Mouse (Mus musculus) cerebellum, postnatal 14 days (tissue): Measurements from ENCODE around the gene Dmpk.

ENCODE experiments used
- DNase-seq, 2 experiments: peaks; one replicate each; pipeline ENCODE4 v3.0.0; 2021; ENCODE audit warnings: mixed read lengths in 2 of 2

Gene Dmpk

DNA sequence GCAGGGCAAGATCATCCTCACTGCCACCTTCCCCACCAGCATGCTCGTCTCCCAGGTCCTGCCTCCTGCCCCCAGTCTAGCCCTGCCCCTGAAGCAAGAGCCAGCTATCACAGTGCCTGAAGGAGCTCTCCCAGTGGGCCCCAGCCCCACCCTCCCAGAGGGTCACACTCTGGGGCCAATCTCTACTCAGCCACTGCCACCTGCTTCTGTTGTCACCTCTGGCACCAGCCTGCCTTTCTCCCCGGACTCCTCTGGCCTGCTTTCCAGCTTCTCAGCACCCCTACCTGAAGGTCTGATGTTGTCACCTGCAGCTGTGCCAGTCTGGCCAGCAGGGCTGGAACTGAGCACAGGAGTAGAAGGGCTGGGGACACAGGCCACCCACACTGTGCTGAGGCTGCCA is 13.6 kb downstream of the Dmpk start:
- no peak for DNase-seq

DNA sequence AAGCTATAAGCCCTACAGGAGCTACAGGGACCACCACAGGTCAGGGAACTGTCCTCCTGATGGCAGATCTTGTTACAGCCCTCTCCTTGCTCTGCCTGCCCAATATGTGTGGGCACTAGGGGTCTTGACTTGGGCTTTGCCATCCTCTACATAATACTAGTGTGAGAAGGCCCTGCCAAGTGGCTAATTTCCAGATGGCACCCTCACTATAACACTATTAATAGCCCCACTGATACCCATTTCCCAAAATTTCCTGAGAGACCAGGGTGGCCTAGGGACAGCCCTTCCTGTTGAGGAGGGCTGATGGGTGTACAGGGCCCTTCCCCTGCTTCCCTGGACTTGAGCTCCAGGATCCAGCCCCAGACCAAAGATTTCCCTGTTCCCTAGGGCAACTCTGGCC is 14.2 kb downstream of the Dmpk start:
- peak in 1 of 2 experiments; percentile 59 for DNase-seq

DNA sequence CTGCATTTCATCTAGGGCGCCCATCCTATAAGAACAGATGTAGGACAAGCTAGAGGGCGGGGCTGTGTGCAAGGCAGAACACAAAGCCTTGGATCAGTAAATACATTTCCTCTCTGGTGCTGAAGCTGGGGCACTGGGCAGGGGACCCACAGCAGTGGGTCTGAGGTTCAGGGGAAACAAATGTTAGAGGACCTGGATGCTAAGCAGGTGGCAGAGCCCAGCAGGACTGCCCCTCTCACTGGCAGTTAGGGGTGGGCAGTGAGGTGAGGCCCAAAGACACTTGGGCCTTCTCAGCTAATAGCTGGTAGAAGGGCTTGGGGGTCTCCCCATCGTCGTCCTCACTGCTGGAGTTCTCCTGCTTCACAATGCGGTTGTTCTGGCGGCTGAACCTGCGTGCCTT is 15.2 kb downstream of the Dmpk start:
- DNase-seq: no peak

DNA sequence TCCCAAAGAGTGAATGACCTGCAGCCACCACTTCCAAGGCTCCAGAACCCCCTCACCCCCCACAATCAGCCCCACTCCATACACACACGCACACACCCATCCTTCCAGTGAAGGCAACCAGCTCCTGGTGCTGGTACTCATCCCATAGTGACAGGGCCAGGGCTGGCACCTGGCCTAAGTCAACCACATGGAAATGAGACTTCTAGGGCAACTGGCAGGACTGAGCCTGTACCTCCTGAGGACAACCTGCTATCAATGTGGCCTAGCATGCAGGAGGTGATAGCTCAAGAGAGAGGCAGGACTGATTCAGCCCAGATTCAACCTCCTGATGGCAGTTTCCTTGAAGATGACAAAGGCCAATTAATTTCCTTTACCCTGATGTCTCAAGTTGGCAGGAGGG is 16.6 kb downstream of the Dmpk start:
- DNase-seq: no peak

DNA sequence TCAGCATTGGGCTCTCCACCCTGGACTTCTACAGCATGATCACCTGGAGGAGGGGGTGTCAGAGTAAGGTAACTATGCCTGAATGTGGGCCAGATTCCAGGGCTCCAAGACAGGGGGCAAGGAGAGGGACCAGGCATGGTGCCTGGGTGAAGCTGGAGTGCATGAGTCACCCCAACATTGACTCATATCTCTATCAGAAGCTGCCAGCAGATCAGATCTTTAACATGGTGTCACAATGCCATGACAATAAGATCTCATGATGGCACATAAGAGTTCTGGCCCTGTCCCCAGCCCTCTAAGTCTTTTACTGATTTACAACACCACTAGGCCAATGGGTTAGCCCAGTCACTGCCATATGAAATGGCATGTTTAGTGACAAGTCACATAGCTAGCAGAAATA is 20.1 kb downstream of the Dmpk start:
- no peak for DNase-seq

DNA sequence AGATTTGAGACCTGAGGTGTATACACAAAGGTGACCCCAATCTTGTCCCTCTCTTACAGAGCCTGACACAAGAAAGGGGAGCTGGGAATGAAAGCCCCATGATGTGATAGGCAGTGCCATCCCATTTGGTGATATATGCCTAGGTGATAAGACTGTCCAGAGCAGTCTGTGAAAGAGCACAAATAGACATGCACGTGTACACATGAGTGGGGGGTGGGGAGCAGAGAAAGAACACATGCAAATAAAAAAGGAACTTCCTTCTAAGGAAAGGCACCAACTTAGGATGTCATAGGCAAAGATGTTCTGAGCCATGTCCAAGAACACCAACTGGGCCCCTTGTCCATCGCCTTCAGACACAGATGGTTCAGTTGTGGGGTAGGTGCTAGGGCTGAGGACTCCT is 20.8 kb downstream of the Dmpk start:
- no peak for DNase-seq

DNA sequence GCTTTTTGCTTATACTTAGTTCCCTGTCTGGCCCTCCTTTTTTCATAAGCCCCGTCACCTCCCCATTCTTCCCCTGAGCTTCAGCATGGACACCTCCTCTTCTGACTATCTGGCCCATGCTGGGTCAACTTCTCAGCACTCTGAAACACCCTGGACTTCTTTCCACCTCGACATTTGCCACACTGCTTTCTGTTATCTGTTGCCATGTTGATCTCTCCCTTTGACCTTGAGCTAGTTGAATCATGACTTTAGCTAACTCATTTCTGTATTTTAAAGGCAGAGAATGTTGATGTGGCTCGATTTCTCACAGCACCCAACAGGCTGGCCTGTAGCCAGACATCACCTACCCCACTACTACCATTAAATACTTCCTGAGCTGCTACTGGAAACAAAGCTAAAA is 23.8 kb downstream of the Dmpk start:
- no peak for DNase-seq

DNA sequence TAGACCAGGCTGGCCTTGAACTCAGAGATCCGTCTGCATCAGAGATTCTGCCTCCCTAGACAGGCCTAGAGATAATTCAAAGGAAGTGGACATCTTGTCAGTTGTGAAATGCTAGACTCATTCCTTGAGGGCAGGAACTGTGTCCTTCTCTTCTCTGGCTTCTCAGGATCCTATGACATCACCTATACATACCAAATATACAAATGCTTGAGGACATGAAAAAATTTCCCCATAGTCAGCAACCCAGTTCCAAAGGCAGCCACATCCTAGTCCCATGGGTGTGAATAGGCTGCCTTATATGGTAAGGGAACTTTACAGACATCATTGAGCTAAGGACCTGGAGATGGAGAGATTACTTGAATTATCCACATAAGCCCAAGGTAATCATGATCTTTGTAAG is 25.9 kb downstream of the Dmpk start:
- DNase-seq: no peak

DNA sequence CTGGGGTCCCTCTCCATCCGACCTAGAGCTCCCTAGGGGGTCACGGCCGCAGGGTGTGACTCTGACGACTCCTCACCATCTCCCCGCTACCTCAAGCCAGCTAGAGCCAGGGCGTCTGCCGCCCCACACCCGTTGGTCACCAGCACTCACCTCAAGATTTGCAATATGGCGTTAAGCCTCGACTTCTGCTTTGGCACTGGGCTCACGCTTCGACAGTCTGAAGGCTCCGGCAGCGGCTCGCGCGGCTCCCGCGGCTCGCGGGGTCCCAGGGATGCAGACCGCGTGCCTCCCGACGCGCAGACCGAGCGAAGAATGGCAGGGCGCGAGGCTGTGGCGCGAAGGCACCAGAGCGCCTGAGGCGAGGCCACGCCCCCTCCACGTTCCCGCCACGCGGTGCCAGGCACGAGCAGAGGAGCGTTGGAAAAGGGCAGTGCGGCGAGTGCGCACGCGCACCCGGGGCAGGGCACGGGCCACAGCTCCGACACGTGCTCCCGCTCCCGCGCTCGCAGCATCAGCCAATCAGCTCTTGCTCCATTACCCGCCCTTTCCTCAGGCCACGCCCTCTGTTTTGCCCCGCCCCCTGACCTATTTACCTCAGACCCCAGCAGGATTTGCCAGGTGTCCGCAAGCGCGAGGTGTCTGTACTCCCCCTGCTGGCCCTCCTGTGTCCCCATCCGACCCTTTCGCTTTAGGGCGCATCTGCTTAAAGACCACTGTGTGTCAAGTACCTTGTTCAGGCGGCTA is 34.6 kb downstream of the Dmpk start, which contains the start of gene Gm4969:
TSS of gene Gm4969 (minus strand) at position 341 of the 744 bp plus-strand sequence.
- DNase-seq: peak; percentile 78 to 88

DNA sequence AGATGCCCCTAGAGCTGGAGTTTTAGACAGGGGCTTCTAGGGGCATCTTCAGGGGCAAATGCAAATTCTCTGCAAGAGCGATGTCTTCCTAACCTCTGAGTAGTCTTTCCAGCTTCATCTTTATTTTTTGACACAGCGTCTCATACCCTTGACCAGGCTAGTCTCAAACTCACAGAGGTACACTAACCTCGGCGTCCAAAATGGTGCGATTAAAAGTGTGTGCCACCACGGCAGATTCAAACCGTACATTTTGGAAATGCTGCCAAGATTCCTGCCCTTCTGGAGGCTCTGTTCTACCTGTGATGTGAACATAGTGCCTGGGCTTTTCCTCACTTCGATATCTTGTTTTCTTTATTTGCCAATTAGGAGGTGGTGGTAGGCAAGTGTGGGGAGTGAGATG is 35.4 kb downstream of the Dmpk start:
- no peak for DNase-seq

DNA sequence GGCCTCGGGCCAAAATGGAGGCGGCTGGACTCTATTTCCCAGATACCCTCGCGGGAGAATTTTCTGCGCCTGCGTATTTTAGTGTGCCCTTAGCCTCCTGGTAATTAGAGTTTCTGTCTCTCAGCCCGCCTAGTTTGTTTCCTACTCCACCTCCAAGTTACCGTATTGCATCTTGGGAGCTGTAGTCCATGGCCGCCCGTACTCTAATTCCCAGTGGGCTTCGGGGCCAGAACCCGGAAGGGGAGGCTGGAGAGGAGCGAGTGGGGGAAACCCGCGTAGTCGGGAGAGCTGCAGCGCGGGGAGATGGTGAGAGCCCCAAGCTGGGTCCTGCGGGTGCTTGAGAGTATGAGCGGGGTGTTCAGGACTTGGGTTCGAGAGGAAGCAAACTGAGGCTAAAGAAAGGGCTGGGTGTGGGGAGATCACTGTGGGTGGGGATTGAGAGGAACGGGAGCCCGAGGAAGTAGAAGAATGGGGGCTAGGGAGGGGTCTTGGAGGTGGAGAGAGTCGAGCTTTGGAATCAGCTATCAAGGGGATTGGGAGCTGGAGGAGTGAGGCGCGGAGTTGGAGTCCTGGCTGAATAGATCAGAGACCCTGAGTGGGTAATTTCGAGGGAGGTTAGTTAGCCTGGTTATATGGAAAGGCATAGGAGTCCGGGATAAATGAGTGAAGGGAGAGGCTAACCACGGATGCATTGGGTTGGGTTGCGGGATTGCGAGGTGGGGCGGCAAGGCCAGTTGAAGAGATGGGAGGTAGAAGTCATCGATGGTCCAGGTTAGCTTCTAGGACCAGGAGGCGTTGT is 36.2 kb downstream of the Dmpk start, which contains the start of gene Fbxo46:
TSS of gene Fbxo46 (plus strand) at position 229 of the 799 bp plus-strand sequence.
- DNase-seq: peak; percentile 93 to 94

DNA sequence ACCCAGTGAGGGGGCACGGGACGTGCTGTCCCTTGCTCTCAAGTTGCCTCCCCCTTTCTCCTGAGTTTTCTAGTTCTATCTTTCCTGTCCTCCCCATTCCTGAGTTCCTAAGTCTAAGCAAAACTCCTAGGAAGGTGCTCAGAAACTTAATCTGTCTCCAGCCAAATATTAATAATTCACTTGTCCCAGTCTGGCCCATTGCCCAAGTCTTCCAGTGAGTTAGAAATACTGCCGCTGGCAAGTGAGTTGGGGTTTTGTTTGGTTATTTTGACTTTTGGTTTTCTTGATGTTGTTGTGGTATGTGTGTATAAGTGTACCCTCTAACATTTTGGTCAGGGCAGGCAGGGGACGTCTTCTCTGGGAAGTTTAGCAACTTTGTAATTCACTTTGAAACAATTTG is 38.0 kb downstream of the Dmpk start:
- no peak for DNase-seq

DNA sequence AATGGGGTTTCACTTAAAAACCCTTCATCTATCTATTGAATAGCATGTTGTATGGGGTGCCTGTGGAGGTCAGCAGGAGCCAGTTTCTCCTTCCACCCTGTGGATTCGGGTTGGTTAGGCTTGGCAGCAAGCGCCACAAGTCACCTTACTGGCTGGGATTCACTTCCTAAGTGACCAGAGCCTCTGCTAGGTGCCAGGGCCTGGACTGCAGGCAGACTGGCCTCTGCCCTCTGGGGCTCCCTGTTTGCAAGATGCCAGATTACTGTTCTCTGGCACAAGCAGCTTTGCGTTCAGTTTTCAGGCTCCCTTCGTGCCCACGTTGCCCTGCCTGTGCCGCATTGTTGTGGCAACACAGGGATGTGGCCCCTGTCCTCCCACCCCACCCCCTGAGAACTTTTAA is 41.1 kb downstream of the Dmpk start:
- no peak for DNase-seq

DNA sequence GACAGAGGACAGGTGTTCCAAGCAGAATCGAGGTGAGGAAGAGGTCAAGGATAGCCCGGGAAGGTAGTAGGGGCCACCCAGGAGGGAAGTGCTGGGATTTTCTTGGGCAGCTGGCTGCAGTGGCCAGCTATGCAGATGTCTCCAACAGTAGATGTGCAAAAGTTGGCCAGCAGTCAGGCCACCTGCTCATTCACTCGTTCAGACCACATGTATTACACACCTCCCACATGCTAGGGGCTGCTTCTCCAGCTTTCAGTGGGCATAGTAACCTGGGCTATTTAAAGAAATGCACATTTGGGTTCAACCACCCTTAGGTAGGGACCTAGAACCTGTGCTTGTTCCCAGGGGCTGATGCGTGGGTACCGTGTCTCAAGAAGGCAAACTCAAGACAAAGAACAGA is 44.1 kb downstream of the Dmpk start:
- no peak for DNase-seq

DNA sequence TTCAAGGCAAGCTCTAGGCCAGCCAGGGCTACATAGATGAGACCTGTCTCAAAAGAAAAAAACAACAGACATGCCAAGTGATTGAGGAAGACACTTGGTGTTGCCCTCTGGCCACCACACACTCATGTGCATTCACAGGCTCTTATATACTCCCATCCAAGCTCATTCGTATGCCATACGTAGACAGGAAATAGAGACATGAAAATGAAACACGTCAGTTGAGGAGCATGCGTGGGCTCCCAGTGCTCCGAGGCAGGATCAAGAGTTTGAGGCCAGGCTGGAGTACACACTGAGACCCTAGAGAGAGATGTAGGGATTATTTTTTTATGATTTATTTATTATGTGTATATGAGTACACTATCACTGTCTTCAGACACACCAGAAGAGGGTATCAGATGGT is 45.7 kb downstream of the Dmpk start:
- DNase-seq: no peak

DNA sequence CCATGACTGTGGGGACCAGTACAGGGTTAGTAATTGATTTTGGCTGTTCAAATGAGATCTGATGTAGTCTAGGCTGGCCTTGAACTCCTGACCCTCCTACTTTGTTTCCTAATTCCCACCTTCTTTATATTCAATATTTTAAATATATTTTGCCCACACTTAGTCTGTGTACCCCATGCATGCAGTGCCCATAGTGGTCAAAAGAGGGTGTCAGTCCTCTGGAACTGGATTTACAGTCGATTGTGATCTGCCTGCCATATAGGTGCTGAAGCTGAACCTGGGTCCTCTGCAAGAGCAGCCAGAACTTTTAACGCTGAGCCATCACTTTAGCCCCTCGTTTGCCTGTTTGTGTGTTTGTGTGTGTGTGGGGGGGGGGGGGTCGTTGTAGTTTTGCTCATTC is 47.0 kb downstream of the Dmpk start:
- DNase-seq: peak in 1 of 2 experiments; percentile 55

DNA sequence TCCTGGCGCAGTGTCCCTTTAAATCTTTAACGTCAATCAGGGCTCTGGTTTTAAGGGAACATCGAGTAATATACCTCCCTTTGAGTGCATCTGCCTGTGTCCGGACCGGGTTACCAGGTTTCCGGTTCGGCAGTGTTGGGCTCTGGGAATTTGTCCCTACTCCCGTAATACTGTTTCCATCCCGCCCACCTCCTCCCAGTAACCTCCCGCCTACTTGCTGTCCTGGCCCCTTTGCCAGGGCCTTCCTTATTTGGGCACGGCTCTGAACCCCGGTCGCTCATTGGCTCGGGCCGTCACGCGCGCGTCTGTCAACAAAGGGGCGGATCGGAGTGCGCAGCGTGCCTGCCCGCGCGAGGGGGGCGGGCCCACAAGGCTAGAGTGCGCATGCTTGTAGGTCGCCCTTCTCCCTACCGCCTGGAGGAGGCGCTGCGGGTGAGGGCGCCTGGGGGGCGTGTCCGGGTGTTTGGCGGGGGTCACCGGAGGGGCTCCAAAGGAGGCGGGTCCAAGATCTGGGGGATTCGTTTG is 47.7 kb downstream of the Dmpk start:
- DNase-seq: peak; percentile 97 to 98

DNA sequence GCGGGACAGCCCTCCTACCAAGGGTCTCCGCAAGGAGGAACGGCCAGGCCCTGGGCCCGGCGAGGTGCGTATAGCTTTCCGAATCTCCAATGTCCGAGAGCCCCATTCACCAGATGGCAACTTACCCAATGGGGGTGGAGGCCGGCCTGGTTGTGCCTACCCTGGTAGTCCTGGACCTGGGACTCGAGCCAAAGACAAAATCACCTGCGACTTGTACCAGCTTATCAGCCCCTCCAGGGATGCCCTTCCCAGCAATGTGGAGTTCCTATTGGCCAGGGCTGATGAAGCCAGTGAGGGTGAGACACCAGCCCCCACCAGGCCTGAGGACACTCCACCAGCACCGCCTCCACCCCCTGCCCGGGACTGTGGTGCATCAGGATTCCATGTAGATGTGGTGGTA is 52.5 kb downstream of the Dmpk start:
- DNase-seq: peak in 1 of 2 experiments; percentile 33

DNA sequence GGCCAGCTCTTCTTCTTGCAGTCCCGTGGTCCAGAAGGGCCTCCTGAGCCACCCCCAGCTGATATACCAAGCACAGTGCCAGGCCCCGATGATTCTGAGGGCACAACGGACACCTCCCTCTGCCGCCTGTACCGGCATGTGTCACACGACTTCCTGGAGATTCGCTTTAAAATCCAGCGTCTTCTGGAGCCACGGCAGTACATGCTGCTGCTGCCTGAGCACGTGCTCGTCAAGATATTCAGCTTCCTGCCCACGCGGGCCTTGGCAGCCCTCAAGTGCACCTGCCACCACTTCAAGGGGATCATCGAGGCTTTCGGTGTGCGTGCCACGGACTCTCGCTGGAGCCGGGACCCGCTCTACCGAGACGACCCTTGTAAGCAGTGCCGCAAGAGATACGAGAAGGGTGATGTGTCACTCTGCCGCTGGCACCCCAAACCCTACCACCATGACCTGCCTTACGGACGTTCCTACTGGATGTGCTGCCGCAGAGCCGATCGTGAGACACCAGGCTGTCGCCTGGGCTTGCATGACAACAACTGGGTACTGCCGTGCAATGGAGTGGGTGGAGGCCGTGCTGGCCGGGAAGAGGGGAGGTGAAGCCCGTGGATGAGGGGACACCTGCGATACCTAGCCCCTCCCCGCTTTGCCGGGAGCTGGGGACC is 53.2 kb downstream of the Dmpk start:
- DNase-seq: no peak

DNA sequence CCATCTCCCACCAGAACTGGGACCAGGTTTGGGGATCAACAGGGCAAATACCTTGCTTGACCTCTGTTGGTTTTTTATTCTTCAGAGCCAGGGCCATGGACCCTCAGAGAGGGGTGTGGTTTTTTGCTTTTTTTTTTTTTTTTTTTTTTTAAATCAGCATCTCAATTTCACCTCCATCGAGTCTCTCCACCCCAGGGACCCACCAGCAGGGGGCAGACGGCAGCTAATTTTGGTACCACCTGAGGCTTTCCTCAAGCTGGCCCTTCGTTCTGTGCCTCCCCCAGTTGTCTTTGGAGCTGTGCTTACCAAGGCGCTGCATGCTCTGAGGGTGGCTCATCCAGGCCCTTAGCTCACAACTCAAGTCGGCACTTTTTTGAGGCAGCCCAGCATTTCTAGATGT is 53.7 kb downstream of the Dmpk start:
- DNase-seq: peak; percentile 44 to 73
